Mouse (Mus musculus) T-cell, adult 2 months (primary cell): ENCODE results near the gene Tada3.

Experiments
- DNase-seq: peaks from one replicate; pipeline ENCODE4 v3.0.0; 2022; ENCODE audit warnings: low spot score

Tada3 gene

GRCm38 (mm10) chr6:113386025-113386424 is 8.3 kb upstream of the Tada3 start:
- DNase-seq, result no peak

- no peak for DNase-seq
Measured at GRCm38 (mm10) chr6:113385160-113385714, 7.6 kb upstream of the Tada3 start.

- no peak for DNase-seq
Measured at GRCm38 (mm10) chr6:113384351-113384927, 6.8 kb upstream of the Tada3 start.

- DNase-seq, result no peak
Measured at GRCm38 (mm10) chr6:113380480-113380879, 2.8 kb upstream of the Tada3 start.

GRCm38 (mm10) chr6:113379246-113379645 is 1.6 kb upstream of the Tada3 start:
- DNase-seq, result no peak

GRCm38 (mm10) chr6:113377172-113377495 is 549 bp downstream of the Tada3 start:
- DNase-seq, result no peak

- DNase-seq, result no peak
Measured at GRCm38 (mm10) chr6:113373491-113373890, 4.2 kb downstream of the Tada3 start.

- DNase-seq, result no peak
Measured at GRCm38 (mm10) chr6:113370194-113370929, 7.3 kb downstream of the Tada3 start.

- no peak for DNase-seq
Measured at GRCm38 (mm10) chr6:113368577-113368976, 9.1 kb downstream of the Tada3 start.

GRCm38 (mm10) chr6:113368124-113368523 is 9.6 kb downstream of the Tada3 start:
- no peak for DNase-seq

- no peak for DNase-seq
Measured at GRCm38 (mm10) chr6:113367574-113367973, 10.1 kb downstream of the Tada3 start.

- no peak for DNase-seq
Measured at GRCm38 (mm10) chr6:113366639-113367038, 11.0 kb downstream of the Tada3 start.

GRCm38 (mm10) chr6:113364518-113365135 is 13.1 kb downstream of the Tada3 start:
- no peak for DNase-seq

GRCm38 (mm10) chr6:113362241-113362640 is 15.4 kb downstream of the Tada3 start:
- DNase-seq, result no peak

GRCm38 (mm10) chr6:113361476-113361875 is 16.2 kb downstream of the Tada3 start:
- no peak for DNase-seq

GRCm38 (mm10) chr6:113353696-113354095 is 24.0 kb downstream of the Tada3 start:
- no peak for DNase-seq

GRCm38 (mm10) chr6:113352820-113353219 is 24.9 kb downstream of the Tada3 start:
- no peak for DNase-seq

GRCm38 (mm10) chr6:113351653-113352052 is 26.0 kb downstream of the Tada3 start:
- no peak for DNase-seq

GRCm38 (mm10) chr6:113351161-113351560 is 26.5 kb downstream of the Tada3 start:
- DNase-seq, result no peak

GRCm38 (mm10) chr6:113350538-113350937 is 27.1 kb downstream of the Tada3 start:
- no peak for DNase-seq

- DNase-seq, result no peak
Measured at GRCm38 (mm10) chr6:113346897-113347296, 30.8 kb downstream of the Tada3 start.

GRCm38 (mm10) chr6:113344321-113344720 is 33.4 kb downstream of the Tada3 start:
- DNase-seq, result no peak
